Mouse (Mus musculus) forebrain, embryonic 16.5 days (tissue): Measurements from ENCODE around the gene Col4a2. TPM values are rescaled to one million over a fixed set of nuclear protein-coding genes. Genes with fewer than 3 reads are reported as not detected.

Source experiments
- ATAC-seq: fragments of 200-750 bp; cut with Nextera tagmentation; 2 replicates; pipeline ENCODE4 v1.8.0; 2017; ENCODE audit warnings: mild to moderate bottlenecking, moderate library complexity
- H3K27ac ChIP-seq: fragments of 300-500 bp; sonication (generic); 2 replicates; pipeline ENCODE4 v1.5.1; 2014; ENCODE audit warnings: low read length, control low read depth
- H3K27me3 ChIP-seq: fragments of 300-500 bp; sonication (generic); replicated peaks from 2 replicates; pipeline ENCODE4 v1.6.1; 2014; ENCODE audit warnings: low read length; ENCODE audit not compliant: control insufficient read depth, insufficient read depth
- H3K36me3 ChIP-seq: fragments of 300-500 bp; sonication (generic); 2 replicates; pipeline ENCODE4 v1.6.1; 2014; ENCODE audit not compliant: control insufficient read depth, insufficient read depth
- H3K4me1 ChIP-seq: fragments of 300-500 bp; sonication (generic); replicated peaks from 2 replicates; pipeline ENCODE4 v1.6.1; 2014; ENCODE audit warnings: low read length; ENCODE audit not compliant: control insufficient read depth, insufficient read depth
- H3K4me2 ChIP-seq: fragments of 300-500 bp; sonication (generic); 2 replicates; pipeline ENCODE4 v1.6.1; 2014; ENCODE audit warnings: mild to moderate bottlenecking, low read length, control low read depth
- H3K4me3 ChIP-seq: fragments of 300-500 bp; sonication (generic); replicated peaks from 2 replicates; pipeline ENCODE4 v1.5.1; 2014; ENCODE audit warnings: mild to moderate bottlenecking, low read length, control low read depth
- H3K9ac ChIP-seq: fragments of 300-500 bp; sonication (generic); replicated peaks from 2 replicates; pipeline ENCODE4 v1.6.1; 2014; ENCODE audit warnings: low read depth, low read length, control low read depth
- H3K9me3 ChIP-seq: fragments of 300-500 bp; sonication (generic); 2 replicates; pipeline ENCODE4 v1.6.1; 2016; ENCODE audit warnings: low read length; ENCODE audit not compliant: control insufficient read depth
- WGBS: fragments of 180-500 bp; shearing (Covaris S2); extraction: QIAGEN DNeasy Blood & Tissue Kit; methylation state at CpG from one replicate; pipeline ENCODE4 v1.1.7; 2014; 5-methylcytosine and 5-hydroxymethylcytosine counted together
- polyA plus RNA-seq: library from polyadenylated mRNA; unstranded; fragments of >200 nt; fragmentation: Nextera tagmentation; extraction: Ambion mirVana; gene quantifications from 2 replicates; pipeline ENCODE4 v1.2.1, GENCODE M21; 2015

Gene Col4a2
- polyA plus RNA-seq, 1 experiment from 2014 or later, result 29.1 TPM

- Histone ChIP-seq H3K4me2 (no peak overlapping the region), H3K27ac (no peak overlapping the region), H3K4me1 (no peaks in the 10 kb centered on the region), H3K36me3 (no peaks in the 10 kb centered on the region), H3K27me3 (no peaks in the 10 kb centered on the region), H3K4me3 (no peak overlapping the region), H3K9ac (no peak overlapping the region), H3K9me3 (no peaks in the 10 kb centered on the region)
- 69% methylated on average over 3 of the region's 3 CpGs for WGBS
- no peak for ATAC-seq
These were observed 25.5 kb upstream of the Col4a2 start for GRCm38 (mm10) chr8:11287139-11287538.

- no peak overlapping the region for H3K4me3 ChIP-seq
- no peaks in the 10 kb centered on the region for H3K9me3 ChIP-seq
- no peak overlapping the region for H3K4me2 ChIP-seq
- no peaks in the 10 kb centered on the region for H3K4me1 ChIP-seq
- H3K27me3 ChIP-seq, result no peaks in the 10 kb centered on the region
- H3K27ac ChIP-seq, result no peak overlapping the region
- H3K36me3 ChIP-seq, result no peaks in the 10 kb centered on the region
- 69% methylated on average over 6 of the region's 6 CpGs for WGBS
- no peak for ATAC-seq
- no peak overlapping the region for H3K9ac ChIP-seq
These were observed 24.3 kb upstream of the Col4a2 start for GRCm38 (mm10) chr8:11288286-11288685.

- H3K4me1 ChIP-seq, result no peaks in the 10 kb centered on the region
These were observed 22.1 kb upstream of the Col4a2 start for GRCm38 (mm10) chr8:11290533-11290932.

GRCm38 (mm10) chr8:11292611-11293010, 20.0 kb upstream of the Col4a2 start:
- no peak overlapping the region for H3K27ac ChIP-seq
- no peaks in the 10 kb centered on the region for H3K27me3 ChIP-seq
- WGBS, result 70% methylated on average over 3 of the region's 3 CpGs
- no peaks in the 10 kb centered on the region for H3K36me3 ChIP-seq
- no peak overlapping the region for H3K9ac ChIP-seq
- no peaks in the 10 kb centered on the region for H3K9me3 ChIP-seq
- H3K4me2 ChIP-seq, result no peak overlapping the region
- H3K4me3 ChIP-seq, result no peak overlapping the region
- ATAC-seq, result no peak
- H3K4me1 ChIP-seq, result no peaks in the 10 kb centered on the region

More at GRCm38 (mm10) chr8:11290533-11290932, 22.1 kb upstream of the Col4a2 start:
- no peaks in the 10 kb centered on the region for H3K9me3 ChIP-seq
- no peak overlapping the region for H3K27ac ChIP-seq
- no peak overlapping the region for H3K4me2 ChIP-seq
- no peak overlapping the region for H3K9ac ChIP-seq
- no peaks in the 10 kb centered on the region for H3K27me3 ChIP-seq
- no peak overlapping the region for H3K4me3 ChIP-seq
- no peaks in the 10 kb centered on the region for H3K36me3 ChIP-seq
- WGBS, result 0% methylated on average over 1 of the region's 1 CpGs
- no peak for ATAC-seq

- WGBS, result 88% methylated on average over 10 of the region's 10 CpGs
- Histone ChIP-seq H3K36me3 (no peaks in the 10 kb centered on the region), H3K4me2 (no peak overlapping the region)
These were observed 16.2 kb upstream of the Col4a2 start for GRCm38 (mm10) chr8:11296282-11296943.

GRCm38 (mm10) chr8:11297141-11297838, 15.3 kb upstream of the Col4a2 start:
- WGBS, result 89% methylated on average over 8 of the region's 8 CpGs
- H3K4me3 ChIP-seq, result no peak overlapping the region
- no peak overlapping the region for H3K27ac ChIP-seq
- H3K9me3 ChIP-seq, result no peaks in the 10 kb centered on the region
- no peaks in the 10 kb centered on the region for H3K27me3 ChIP-seq
- no peaks in the 10 kb centered on the region for H3K4me1 ChIP-seq
- no peak overlapping the region for H3K9ac ChIP-seq
- no peak overlapping the region for H3K4me2 ChIP-seq
- H3K36me3 ChIP-seq, result no peaks in the 10 kb centered on the region
- no peak for ATAC-seq

More at GRCm38 (mm10) chr8:11296282-11296943, 16.2 kb upstream of the Col4a2 start:
- H3K9ac ChIP-seq, result no peak overlapping the region
- H3K27me3 ChIP-seq, result no peaks in the 10 kb centered on the region
- no peak overlapping the region for H3K4me3 ChIP-seq
- H3K9me3 ChIP-seq, result no peaks in the 10 kb centered on the region
- H3K4me1 ChIP-seq, result no peaks in the 10 kb centered on the region
- no peak overlapping the region for H3K27ac ChIP-seq
- ATAC-seq, result no peak

GRCm38 (mm10) chr8:11298531-11299316, 13.9 kb upstream of the Col4a2 start:
- no peaks in the 10 kb centered on the region for H3K9me3 ChIP-seq
- H3K27me3 ChIP-seq, result no peaks in the 10 kb centered on the region
- no peak overlapping the region for H3K4me3 ChIP-seq
- H3K4me1 ChIP-seq, result no peaks in the 10 kb centered on the region
- no peak for ATAC-seq
- no peaks in the 10 kb centered on the region for H3K36me3 ChIP-seq
- no peak overlapping the region for H3K9ac ChIP-seq
- 83% methylated on average over 12 of the region's 12 CpGs for WGBS
- H3K27ac ChIP-seq, result no peak overlapping the region
- H3K4me2 ChIP-seq, result no peak overlapping the region

- Histone ChIP-seq H3K36me3 (no peaks in the 10 kb centered on the region), H3K4me2 (no peak overlapping the region), H3K4me3 (no peak overlapping the region), H3K9ac (no peak overlapping the region), H3K4me1 (no peaks in the 10 kb centered on the region), H3K27me3 (no peaks in the 10 kb centered on the region), H3K9me3 (no peaks in the 10 kb centered on the region), H3K27ac (no peak overlapping the region)
- no peak for ATAC-seq
- WGBS, result 84% methylated on average over 3 of the region's 3 CpGs
These were observed 13.3 kb upstream of the Col4a2 start for GRCm38 (mm10) chr8:11299317-11299602.

- H3K36me3 ChIP-seq, result no peaks in the 10 kb centered on the region
- H3K4me1 ChIP-seq, result no peaks in the 10 kb centered on the region
- no peak for ATAC-seq
- no peak overlapping the region for H3K9ac ChIP-seq
- H3K4me2 ChIP-seq, result no peak overlapping the region
- no peaks in the 10 kb centered on the region for H3K9me3 ChIP-seq
- WGBS, result 84% methylated on average over 8 of the region's 8 CpGs
- H3K4me3 ChIP-seq, result no peak overlapping the region
- no peak overlapping the region for H3K27ac ChIP-seq
- no peaks in the 10 kb centered on the region for H3K27me3 ChIP-seq
These were observed 12.2 kb upstream of the Col4a2 start for GRCm38 (mm10) chr8:11300436-11300835.
